Mouse (Mus musculus) olfactory bulb, adult 2 months (tissue): ENCODE results near the gene Tagln2.

Source experiments
- CTCF ChIP-seq: fragments of 200-500 bp; IDR thresholded peaks from 2 replicates; pipeline ENCODE4 v1.5.1; 2012; ENCODE audit warnings: low read depth, mild to moderate bottlenecking, low read length, moderate library complexity; ENCODE audit not compliant: insufficient read depth
- POLR2A ChIP-seq: fragments of 200-500 bp; IDR thresholded peaks from 2 replicates; pipeline ENCODE4 v1.6.1; 2012; ENCODE audit warnings: mild to moderate bottlenecking, low read depth, low read length, moderate library complexity; ENCODE audit not compliant: insufficient read depth

- TF ChIP-seq POLR2A (no peak), CTCF (no peak)
These were observed 7.8 kb upstream of the Tagln2 start for GRCm38 (mm10) chr1:172492047-172492446.
